Mouse (Mus musculus): Measurements from ENCODE around the gene Dkkl1.

DNA sequence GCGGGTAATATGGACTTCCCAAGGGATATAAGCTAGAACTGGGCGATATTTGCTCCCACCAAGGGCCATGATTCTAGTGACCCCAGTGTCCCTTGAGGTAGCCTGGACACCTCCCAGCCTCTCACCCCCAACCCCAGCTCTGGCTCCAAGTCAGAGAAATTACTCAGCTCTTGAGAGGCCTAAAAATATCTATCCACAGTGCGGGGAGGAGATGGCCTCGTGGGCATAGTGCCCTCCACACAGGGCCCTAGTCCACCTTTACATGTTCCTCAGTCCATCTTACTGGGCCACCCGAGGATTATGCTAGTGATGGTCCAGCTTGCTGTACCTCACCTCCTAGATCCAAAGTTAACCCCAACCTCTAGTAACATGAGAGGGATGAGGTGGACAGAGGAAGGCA, 47.1 kb downstream of the Dkkl1 start:
- no peak for TF ChIP-seq CTCF (IDR thresholded peaks at IDR 0.05 in 2 of 3, conservative IDR thresholded peaks at IDR 0.05 in 1 of 3; ENCODE audit: control insufficient read depth in 1 of 3, insufficient read depth in 1 of 3, low read depth in 2 of 3, low read length in 3 of 3, poor library complexity in 1 of 3, severe bottlenecking in 1 of 3)
- TF ChIP-seq POLR2A (IDR thresholded peaks at IDR 0.05; ENCODE audit: control insufficient read depth in 1 of 2, insufficient read depth in 1 of 2, low read depth in 1 of 2, low read length in 2 of 2, poor library complexity in 1 of 2) = no peak
- TF ChIP-seq HCFC1 (IDR thresholded peaks at IDR 0.05; ENCODE audit: low read depth, low read length) = no peak
- no peak for TF ChIP-seq E2F4 (IDR thresholded peaks at IDR 0.05; ENCODE audit: borderline replicate concordance, low read depth, low read length)
- TF ChIP-seq SIN3A (IDR thresholded peaks at IDR 0.05; ENCODE audit: low read length) = no peak
- no peak for TF ChIP-seq TAL1 (IDR thresholded peaks at IDR 0.05; ENCODE audit: low read length)
- no peak for TF ChIP-seq ZKSCAN1 (IDR thresholded peaks at IDR 0.05; ENCODE audit: low read depth, low read length)
- TF ChIP-seq USF1 (IDR thresholded peaks at IDR 0.05; ENCODE audit: low read depth, low read length) = no peak
